Comparison of ENCODE assay signal across 13 mouse cellular contexts in genomic region chr14:117383188-117383587, GRCm38 (mm10).
DNase-seq lines count a peak whose midpoint lies in the region; ATAC-seq and TF ChIP-seq lines count a peak whose summit lies in the region.
"Had no signal": no experiment of that assay in that cellular context is flagged by ENCODE, and none has a peak within 500 bp of the region (broad histone marks: within the 10 kb centered on the region; RNA-seq: fewer than 3 reads in every experiment).

No protein-coding gene starts in this region.

- 48% methylated on average over 7 of the region's 7 CpGs for WGBS in hindbrain, embryonic 10.5 days
- 52% methylated on average over 7 of the region's 7 CpGs for WGBS in midbrain, embryonic 16.5 days
- 96% methylated on average over 7 of the region's 7 CpGs for WGBS in lung, postnatal 0 days

- TF ChIP-seq POLR2A in brain, embryonic 14.5 days (IDR thresholded peaks at IDR 0.05; ENCODE audit: borderline replicate concordance, extremely low read depth, insufficient read depth, insufficient read length, poor library complexity, severe bottlenecking): no peak

- no peaks in the 10 kb centered on the region for H3K27me3 ChIP-seq in hindbrain, embryonic 10.5 days (ENCODE audit: insufficient read depth, poor library complexity, severe bottlenecking)
- no peaks in the 10 kb centered on the region for H3K27me3 ChIP-seq in midbrain, embryonic 16.5 days (ENCODE audit: control insufficient read depth, insufficient read depth, low read depth, low read length)
- H3K27me3 ChIP-seq in lung, postnatal 0 days (replicated peaks; ENCODE audit: insufficient read depth, low read length): no peaks in the 10 kb centered on the region

- TF ChIP-seq CTCF in brain, embryonic 14.5 days (IDR thresholded peaks at IDR 0.05; ENCODE audit: borderline replicate concordance, extremely low read depth, insufficient read depth, insufficient read length): no peak
- TF ChIP-seq CTCF in lung, postnatal 0 days (IDR thresholded peaks at IDR 0.05): no peak

- DNase-seq in frontal cortex, postnatal 10 days (ENCODE audit: low spot score in 2 of 2): no peak
- DNase-seq in brain, embryonic 14.5 days (ENCODE audit: low read depth): peak; percentile 73
- peak; percentile 35 for DNase-seq in hindbrain, embryonic 10.5 days (ENCODE audit: low spot score)
- DNase-seq in urinary bladder, postnatal 14 days (ENCODE audit: low spot score): no peak
- DNase-seq in lung, postnatal 0 days (ENCODE audit: low spot score): no peak
- DNase-seq in spleen, postnatal 10 days (ENCODE audit: low spot score in 2 of 2): no peak
- DNase-seq: adrenal gland, postnatal 14 days; cerebellum, adult 9-10 months; liver, postnatal 0 days; thymus, postnatal 14 days had no signal

- peak; percentile 62; the same call in 1 of the 2 replicates for ATAC-seq in frontal cortex, adult (ENCODE audit: low TSS enrichment)
- ATAC-seq in midbrain, embryonic 16.5 days: peak; percentile 58; the same call in 1 of the 2 replicates
- ATAC-seq in lung, postnatal 0 days: no peak
- ATAC-seq: liver, postnatal 0 days had no signal

- H3K27ac ChIP-seq in hindbrain, embryonic 10.5 days: no peak overlapping the region
- no peak overlapping the region for H3K27ac ChIP-seq in midbrain, embryonic 16.5 days (ENCODE audit: low read length)
- no peak overlapping the region for H3K27ac ChIP-seq in lung, postnatal 0 days (ENCODE audit: low read length)

- no peak overlapping the region for H3K4me2 ChIP-seq in midbrain, embryonic 16.5 days (ENCODE audit: low read length)
- no peak overlapping the region for H3K4me2 ChIP-seq in lung, postnatal 0 days (replicated peaks; ENCODE audit: low read depth, low read length)
- H3K4me2 ChIP-seq: heart, embryonic 11.5 days had no signal

- H3K9ac ChIP-seq in midbrain, embryonic 16.5 days (ENCODE audit: low read depth, low read length): no peak overlapping the region
- H3K9ac ChIP-seq in lung, postnatal 0 days (replicated peaks; ENCODE audit: low read depth): no peak overlapping the region
- H3K9ac ChIP-seq: liver, postnatal 0 days had no signal

- no peak for TF ChIP-seq EP300 in lung, postnatal 0 days (IDR thresholded peaks at IDR 0.05)

- peaks cover 21% of the 10 kb centered on the region for H3K4me1 ChIP-seq in hindbrain, embryonic 10.5 days (replicated peaks)
- no peaks in the 10 kb centered on the region for H3K4me1 ChIP-seq in midbrain, embryonic 16.5 days (ENCODE audit: control insufficient read depth, insufficient read depth, low read length)
- no peaks in the 10 kb centered on the region for H3K4me1 ChIP-seq in lung, postnatal 0 days (ENCODE audit: insufficient read depth, low read depth, low read length)

- no peak overlapping the region for H3K4me3 ChIP-seq in hindbrain, embryonic 10.5 days
- H3K4me3 ChIP-seq in midbrain, embryonic 16.5 days (ENCODE audit: low read depth, low read length): no peak overlapping the region
- H3K4me3 ChIP-seq in lung, postnatal 0 days (ENCODE audit: low read depth, low read length): no peak overlapping the region

- H3K9me3 ChIP-seq in hindbrain, embryonic 10.5 days: no peaks in the 10 kb centered on the region
- no peaks in the 10 kb centered on the region for H3K9me3 ChIP-seq in midbrain, embryonic 16.5 days (replicated peaks; ENCODE audit: control insufficient read depth, low read length, poor library complexity, severe bottlenecking)
- no peaks in the 10 kb centered on the region for H3K9me3 ChIP-seq in lung, postnatal 0 days (ENCODE audit: low read length)

- H3K36me3 ChIP-seq in hindbrain, embryonic 10.5 days: no peaks in the 10 kb centered on the region
- no peaks in the 10 kb centered on the region for H3K36me3 ChIP-seq in midbrain, embryonic 16.5 days (ENCODE audit: control insufficient read depth, insufficient read depth, low read length)
- no peaks in the 10 kb centered on the region for H3K36me3 ChIP-seq in lung, postnatal 0 days (ENCODE audit: insufficient read depth, low read length)

Comparison
In these comparisons a context has a peak if more than half of its experiments do, and no peak if none do; other contexts are left out.
1. DNase-seq: peak in brain, embryonic 14.5 days (single experiment) and hindbrain, embryonic 10.5 days (single experiment); none in frontal cortex, postnatal 10 days (0 of 2), urinary bladder, postnatal 14 days (single experiment), lung, postnatal 0 days (single experiment) and spleen, postnatal 10 days (0 of 2).